Mouse (Mus musculus) E14TG2a.4 (cell line): ENCODE measurements at regions not wholly inside any gene's neighbourhood (a gene's known extent, or its start where the extent isn't known, plus 50 kb on each side); places are given as distances from the start of the nearest gene placed in this dataset.

Source experiments
- H3K27me3 ChIP-seq: 2 replicates; pipeline ENCODE4 v1.6.1; 2014; ENCODE audit warnings: low read length, control low read depth; ENCODE audit not compliant: insufficient read depth
- H3K36me3 ChIP-seq: 2 replicates; pipeline ENCODE4 v1.6.1; 2014; ENCODE audit warnings: low read length, control low read depth; ENCODE audit not compliant: insufficient read depth
- H3K4me1 ChIP-seq: replicated peaks from 2 replicates; pipeline ENCODE4 v1.6.1; 2014; ENCODE audit warnings: low read depth, low read length, control low read depth
- H3K4me3 ChIP-seq: replicated peaks from 2 replicates; pipeline ENCODE4 v1.5.1; 2014; ENCODE audit warnings: mild to moderate bottlenecking, low read length
- H3K9me3 ChIP-seq: 2 replicates; pipeline ENCODE4 v1.6.1; 2014; ENCODE audit warnings: low read length, control low read depth
- CTCF ChIP-seq: conservative IDR thresholded peaks from 2 replicates; pipeline ENCODE4 v1.5.1; 2014; ENCODE audit warnings: low read length
- NANOG ChIP-seq: IDR thresholded peaks from 2 replicates; pipeline ENCODE4 v1.6.1; 2014; ENCODE audit warnings: borderline replicate concordance, low read length, mixed read lengths
- POU5F1 ChIP-seq: IDR thresholded peaks from 2 replicates; pipeline ENCODE4 v1.6.1; 2014; ENCODE audit warnings: low read length, borderline replicate concordance

DNA sequence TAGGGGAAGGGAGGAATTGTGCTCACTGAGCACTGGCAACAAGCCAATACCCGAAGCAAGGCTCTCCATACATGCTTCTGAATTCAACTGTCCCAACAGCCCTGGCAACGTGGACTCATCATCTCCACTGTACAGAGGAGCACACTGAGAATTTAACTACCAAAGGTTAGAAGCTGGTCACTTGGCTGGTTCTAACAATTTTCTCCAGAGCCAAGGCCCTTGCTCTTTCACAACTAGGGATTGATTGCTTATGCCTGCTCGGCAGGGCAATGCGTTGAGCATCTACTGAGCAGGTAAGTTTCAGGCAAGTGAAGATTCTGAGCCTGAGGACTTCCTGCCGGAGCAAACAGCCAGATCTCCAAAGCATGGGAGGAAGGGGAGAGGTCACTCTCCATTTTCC is 616.0 kb upstream of the Cdh5 start:
- H3K36me3 ChIP-seq: no peaks in the 10 kb centered on the region
- TF ChIP-seq CTCF: no peak
- H3K27me3 ChIP-seq: no peaks in the 10 kb centered on the region
- peaks cover 12% of the 10 kb centered on the region for H3K9me3 ChIP-seq
- no peak overlapping the region for H3K4me3 ChIP-seq
- H3K4me1 ChIP-seq: no peaks in the 10 kb centered on the region

DNA sequence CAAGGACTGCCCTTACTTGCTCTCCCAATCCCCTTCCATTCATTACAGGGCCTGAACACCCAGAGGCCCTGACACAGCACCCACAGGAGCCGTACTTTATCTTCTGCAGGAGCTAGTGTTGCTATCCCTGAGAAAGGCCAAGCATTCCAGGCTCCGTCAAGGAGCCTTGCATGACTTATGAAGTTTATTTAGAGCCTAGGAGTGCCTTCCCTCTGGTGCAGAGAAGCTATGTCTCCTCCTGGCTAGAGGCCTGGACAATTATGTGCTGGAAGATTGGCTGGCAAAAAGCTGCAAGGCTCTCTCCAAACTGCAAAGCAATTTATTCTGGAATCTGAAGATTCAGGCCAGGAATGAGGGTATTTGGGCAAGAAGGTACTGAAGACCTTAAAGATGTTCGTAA is 612.0 kb upstream of the Cdh5 start:
- Histone ChIP-seq H3K27me3 (no peaks in the 10 kb centered on the region), H3K4me3 (no peak overlapping the region), H3K4me1 (no peaks in the 10 kb centered on the region), H3K9me3 (no peaks in the 10 kb centered on the region), H3K36me3 (no peaks in the 10 kb centered on the region)
- TF ChIP-seq CTCF: no peak
- no peak for TF ChIP-seq NANOG
- TF ChIP-seq POU5F1: no peak

DNA sequence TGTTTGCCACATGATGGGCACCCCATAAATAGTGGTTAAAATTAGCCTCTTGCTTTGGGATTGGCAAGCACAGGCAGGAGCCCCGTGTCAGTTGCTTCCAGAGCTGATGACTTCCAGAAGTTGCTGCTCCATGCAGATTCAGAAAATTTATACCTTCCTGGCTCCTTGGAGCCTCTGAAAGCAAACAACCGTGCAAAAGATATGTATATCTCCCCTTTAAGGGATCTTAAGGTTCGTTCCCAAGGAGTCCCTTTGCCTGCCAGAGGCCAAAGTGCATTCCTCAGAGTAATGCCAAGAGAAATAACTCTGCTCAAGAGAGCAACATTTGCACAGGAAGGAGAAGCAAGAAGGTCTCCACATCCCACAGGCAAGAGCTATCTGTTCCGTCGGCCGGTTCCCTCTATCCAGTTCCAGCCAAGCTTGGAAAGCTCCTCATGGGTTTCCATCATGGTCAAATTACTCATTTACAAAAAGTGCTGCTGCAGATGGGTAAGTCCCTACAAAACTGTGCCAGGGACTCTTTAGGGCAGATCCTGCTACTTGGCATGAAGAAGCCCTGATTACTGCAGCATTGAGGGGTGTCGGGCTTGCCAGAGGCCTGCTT is 608.4 kb upstream of the Cdh5 start:
- Histone ChIP-seq H3K4me3 (no peak overlapping the region), H3K27me3 (no peaks in the 10 kb centered on the region), H3K9me3 (no peaks in the 10 kb centered on the region), H3K36me3 (no peaks in the 10 kb centered on the region), H3K4me1 (no peaks in the 10 kb centered on the region)
- no peak for TF ChIP-seq CTCF
- TF ChIP-seq NANOG: no peak
- no peak for TF ChIP-seq POU5F1

DNA sequence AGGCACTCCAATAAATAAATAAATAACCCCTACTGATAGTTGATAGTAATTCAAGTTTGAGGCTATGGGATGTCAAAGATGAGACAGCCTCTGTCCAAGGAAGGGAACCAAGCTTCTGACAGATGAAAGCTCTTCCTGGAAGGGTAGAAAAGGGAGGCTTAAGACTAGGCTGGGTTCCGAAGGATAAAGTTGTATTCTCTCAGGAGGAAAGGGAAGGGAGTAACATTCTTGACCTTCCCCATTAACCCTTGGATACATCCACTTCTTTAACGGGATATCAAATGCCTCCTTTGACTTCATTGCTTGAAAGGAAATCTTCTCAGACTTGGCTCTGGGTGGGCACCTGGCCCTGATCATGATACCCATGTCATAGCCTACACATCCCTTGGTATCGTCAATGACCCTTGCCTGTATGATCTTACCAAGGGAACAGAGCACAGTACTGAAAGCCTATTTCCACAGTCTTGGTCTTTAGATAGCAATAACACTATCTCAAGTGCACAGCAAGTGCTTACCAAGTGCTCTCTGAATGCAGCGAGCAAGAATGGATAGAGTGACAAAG is 607.4 kb upstream of the Cdh5 start:
- Histone ChIP-seq H3K9me3 (no peaks in the 10 kb centered on the region), H3K4me1 (no peaks in the 10 kb centered on the region), H3K36me3 (no peaks in the 10 kb centered on the region), H3K27me3 (no peaks in the 10 kb centered on the region), H3K4me3 (no peak overlapping the region)
- TF ChIP-seq CTCF: no peak
- no peak for TF ChIP-seq POU5F1
- no peak for TF ChIP-seq NANOG

GRCm38 (mm10) chr8:103494670-103495069 is 606.8 kb upstream of the Cdh5 start:
- Histone ChIP-seq H3K36me3 (no peaks in the 10 kb centered on the region), H3K27me3 (no peaks in the 10 kb centered on the region), H3K4me1 (no peaks in the 10 kb centered on the region), H3K9me3 (no peaks in the 10 kb centered on the region), H3K4me3 (no peak overlapping the region)
- TF ChIP-seq NANOG: no peak
- no peak for TF ChIP-seq CTCF
- TF ChIP-seq POU5F1: no peak

DNA sequence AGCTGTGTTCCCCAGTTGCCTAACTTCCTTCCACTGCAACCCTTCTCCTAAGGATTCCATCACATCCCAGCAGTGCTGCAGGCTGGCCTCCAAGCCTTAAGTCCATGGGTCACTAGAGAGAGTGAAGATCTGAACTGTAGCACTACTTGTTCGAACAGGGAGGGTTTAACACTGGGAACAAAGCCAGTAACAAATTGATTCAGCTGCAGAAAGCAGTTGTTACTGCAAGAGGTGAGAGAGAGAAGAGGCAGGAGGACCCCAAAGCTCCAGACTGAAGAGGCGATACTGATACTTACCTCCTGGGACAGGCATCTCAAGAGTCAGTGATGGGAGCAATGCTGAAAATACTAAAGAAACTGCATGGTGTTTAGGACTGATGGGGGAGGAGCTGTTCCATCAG is 600.1 kb upstream of the Cdh5 start:
- H3K9me3 ChIP-seq: no peaks in the 10 kb centered on the region
- no peaks in the 10 kb centered on the region for H3K4me1 ChIP-seq
- H3K36me3 ChIP-seq: no peaks in the 10 kb centered on the region
- H3K4me3 ChIP-seq: no peak overlapping the region
- no peaks in the 10 kb centered on the region for H3K27me3 ChIP-seq
- TF ChIP-seq POU5F1 (no peak), CTCF (no peak), NANOG (no peak)

DNA sequence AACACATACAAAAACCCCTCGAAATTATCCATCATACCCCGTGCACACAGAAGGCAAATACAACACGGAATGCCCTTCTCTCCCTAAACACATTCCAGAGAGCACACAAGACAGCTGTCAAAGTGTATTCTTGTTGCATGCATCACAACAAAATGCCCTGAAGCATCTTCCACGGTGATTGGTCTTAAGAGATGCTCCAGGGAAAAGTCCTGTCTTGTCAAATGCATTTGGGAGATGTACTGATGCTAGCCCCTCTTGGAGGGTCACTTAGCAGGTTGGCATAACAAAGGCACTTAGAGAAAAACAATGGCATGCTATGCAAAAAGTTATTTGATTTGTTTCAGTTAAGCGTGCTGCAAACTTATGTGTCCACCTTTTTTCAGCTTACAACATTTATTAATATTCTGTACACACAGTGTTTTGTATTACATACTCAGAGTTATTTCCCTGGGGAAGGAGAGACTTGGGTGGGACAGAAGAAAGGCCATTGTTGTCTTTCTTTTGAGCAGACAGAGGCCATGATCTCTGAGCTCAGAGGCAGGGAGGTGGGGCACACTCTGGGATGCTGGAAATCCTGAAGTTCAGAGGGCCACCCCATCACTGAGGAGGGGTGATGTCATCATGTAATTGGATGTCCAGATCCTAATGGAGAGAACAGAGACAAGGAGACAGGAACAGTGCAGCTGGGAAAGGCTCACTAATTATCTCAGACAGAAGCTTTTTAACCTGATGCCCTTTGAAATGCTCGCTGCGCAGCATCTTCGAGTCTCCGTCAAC is 598.2 kb upstream of the Cdh5 start:
- TF ChIP-seq POU5F1 (no peak), NANOG (no peak), CTCF (no peak)
- Histone ChIP-seq H3K4me1 (no peaks in the 10 kb centered on the region), H3K27me3 (no peaks in the 10 kb centered on the region), H3K9me3 (peaks cover 4% of the 10 kb centered on the region), H3K4me3 (no peak overlapping the region), H3K36me3 (no peaks in the 10 kb centered on the region)

DNA sequence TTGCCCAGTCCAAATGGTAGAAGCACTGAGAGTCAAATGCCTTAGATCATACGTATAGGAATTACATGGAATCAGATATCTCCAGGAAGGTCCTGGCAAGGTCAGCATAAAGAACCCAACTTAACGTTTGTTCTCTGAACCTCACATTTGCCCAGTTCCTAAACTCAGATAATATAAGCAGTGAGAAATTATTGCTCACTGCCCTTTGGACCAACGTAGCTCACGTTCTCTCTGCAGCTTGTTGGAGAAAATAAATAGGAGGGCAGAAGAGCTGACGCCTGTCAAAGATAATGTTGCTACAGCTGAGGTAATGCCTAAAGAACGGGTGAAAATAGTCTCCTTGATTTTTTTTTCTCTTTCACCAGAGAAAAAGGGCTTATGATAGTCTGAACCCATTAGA is 595.1 kb upstream of the Cdh5 start:
- TF ChIP-seq NANOG (no peak), POU5F1 (no peak), CTCF (no peak)
- Histone ChIP-seq H3K36me3 (no peaks in the 10 kb centered on the region), H3K9me3 (peaks cover 4% of the 10 kb centered on the region), H3K4me1 (no peaks in the 10 kb centered on the region), H3K4me3 (no peak overlapping the region), H3K27me3 (no peaks in the 10 kb centered on the region)

- Histone ChIP-seq H3K9me3 (peaks cover 4% of the 10 kb centered on the region), H3K27me3 (no peaks in the 10 kb centered on the region), H3K4me1 (no peaks in the 10 kb centered on the region), H3K4me3 (no peak overlapping the region), H3K36me3 (no peaks in the 10 kb centered on the region)
- TF ChIP-seq CTCF: no peak
- no peak for TF ChIP-seq POU5F1
- TF ChIP-seq NANOG: no peak
These were observed 594.4 kb upstream of the Cdh5 start for GRCm38 (mm10) chr8:103507068-103507467.
